Mouse (Mus musculus): ENCODE measurements around the gene Efcab11.
A peak's percentile ranks its signal among the peaks of the same experiment; 100 is the strongest.

The Efcab11 gene

GRCm38 (mm10) chr12:99739211-99739610, 145.0 kb downstream of the Efcab11 start:
- no peak for DNase-seq

GRCm38 (mm10) chr12:99738256-99738655, 146.0 kb downstream of the Efcab11 start:
- DNase-seq, result no peak

GRCm38 (mm10) chr12:99736971-99737370, 147.3 kb downstream of the Efcab11 start:
- no peak for DNase-seq

GRCm38 (mm10) chr12:99735172-99735571, 149.1 kb downstream of the Efcab11 start:
- no peak for DNase-seq

GRCm38 (mm10) chr12:99724206-99724605, 160.0 kb downstream of the Efcab11 start:
- no peak for DNase-seq

GRCm38 (mm10) chr12:99723791-99724190, 160.4 kb downstream of the Efcab11 start:
- DNase-seq, result no peak

GRCm38 (mm10) chr12:99721318-99721717, 162.9 kb downstream of the Efcab11 start:
- DNase-seq, result peak; percentile 36

- DNase-seq, result no peak
Measured at GRCm38 (mm10) chr12:99719777-99720176, 164.5 kb downstream of the Efcab11 start.

GRCm38 (mm10) chr12:99718161-99718560, 166.1 kb downstream of the Efcab11 start:
- DNase-seq, result no peak

GRCm38 (mm10) chr12:99716038-99716610, 168.1 kb downstream of the Efcab11 start:
- peak; percentile 38 for DNase-seq

- no peak for DNase-seq
Measured at GRCm38 (mm10) chr12:99715129-99716037, 168.9 kb downstream of the Efcab11 start.

- no peak for DNase-seq
Measured at GRCm38 (mm10) chr12:99712214-99712613, 172.0 kb downstream of the Efcab11 start.

- DNase-seq, result no peak
Measured at GRCm38 (mm10) chr12:99702248-99702647, 182.0 kb downstream of the Efcab11 start.

- DNase-seq, result no peak
Measured at GRCm38 (mm10) chr12:99700380-99700779, 183.9 kb downstream of the Efcab11 start.

GRCm38 (mm10) chr12:99699379-99700023, 184.7 kb downstream of the Efcab11 start:
- no peak for DNase-seq

- DNase-seq, result no peak
Measured at GRCm38 (mm10) chr12:99694066-99694465, 190.2 kb downstream of the Efcab11 start.

- DNase-seq, result no peak
Measured at GRCm38 (mm10) chr12:99686418-99686992, 197.7 kb downstream of the Efcab11 start.

GRCm38 (mm10) chr12:99685451-99686100, 198.7 kb downstream of the Efcab11 start:
- DNase-seq, result no peak

GRCm38 (mm10) chr12:99681681-99682080, 202.6 kb downstream of the Efcab11 start:
- no peak for DNase-seq

- DNase-seq, result no peak
Measured at GRCm38 (mm10) chr12:99671866-99672191, 212.4 kb downstream of the Efcab11 start.

- DNase-seq, result no peak
Measured at GRCm38 (mm10) chr12:99671162-99671865, 212.9 kb downstream of the Efcab11 start.

- DNase-seq, result no peak
Measured at GRCm38 (mm10) chr12:99670762-99671152, 213.5 kb downstream of the Efcab11 start.

Data from right cerebral cortex, postnatal 14 days (tissue).